8 mouse cellular contexts compared by ENCODE assay signal in genomic region chr11:62560463-62561016, GRCm38 (mm10). TPM values are rescaled to one million over a fixed set of nuclear protein-coding genes. Genes with fewer than 3 reads are reported as not detected.
DNase-seq lines count a peak whose midpoint lies in the region; ATAC-seq and TF ChIP-seq lines count a peak whose summit lies in the region.

No protein-coding gene starts in this region.

- H3K4me2 ChIP-seq in hindbrain, postnatal 0 days (ENCODE audit: low read depth, low read length): peak overlapping the region; percentile 54

- no peak for TF ChIP-seq CTCF in spleen, adult 2 months (IDR thresholded peaks at IDR 0.05; ENCODE audit: extremely low read depth, insufficient read depth, insufficient read length, insufficient replicate concordance)
- TF ChIP-seq CTCF in hindbrain, postnatal 0 days (IDR thresholded peaks at IDR 0.05; ENCODE audit: low read depth): no peak
- no peak for TF ChIP-seq CTCF in testis, adult 2 months (IDR thresholded peaks at IDR 0.05; ENCODE audit: control insufficient read depth, insufficient read depth, insufficient replicate concordance, low read depth, low read length)

- no peak overlapping the region for H3K27ac ChIP-seq in spleen, adult 2 months (ENCODE audit: insufficient read depth, low read length)
- no peak overlapping the region for H3K27ac ChIP-seq in hindbrain, postnatal 0 days
- no peak overlapping the region for H3K27ac ChIP-seq in testis, adult 2 months (ENCODE audit: control insufficient read depth, insufficient read depth, low read depth, low read length)

- H3K36me3 ChIP-seq in spleen, adult 2 months (ENCODE audit: control insufficient read depth, insufficient read depth, low read length): no peaks in the 10 kb centered on the region
- H3K36me3 ChIP-seq in hindbrain, postnatal 0 days (ENCODE audit: insufficient read depth, low read length): no peaks in the 10 kb centered on the region
- H3K36me3 ChIP-seq in testis, adult 2 months (ENCODE audit: control insufficient read depth, insufficient read depth, low read length): no peaks in the 10 kb centered on the region

- no peak for DNase-seq in spleen, adult 2 months (ENCODE audit: low read depth in 1 of 2, low spot score in 2 of 2)
- no peak for DNase-seq in spleen, postnatal 36 days (ENCODE audit: low spot score in 2 of 2)
- peak; percentile 20 for DNase-seq in hindbrain, postnatal 0 days (ENCODE audit: low spot score)
- no peak for DNase-seq in adrenal gland, postnatal 10 days
- no peak for DNase-seq in right cerebral cortex, postnatal 10 days (ENCODE audit: low spot score in 2 of 2)

- H3K4me3 ChIP-seq in spleen, adult 2 months (ENCODE audit: extremely low read depth, insufficient read depth, insufficient read length): peak overlapping the region; percentile 24; the same call in 1 of the 2 replicates
- H3K4me3 ChIP-seq in hindbrain, postnatal 0 days (ENCODE audit: low read length): peak overlapping the region; percentile 31
- H3K4me3 ChIP-seq in testis, adult 2 months (ENCODE audit: control insufficient read depth, low read depth, low read length): peak overlapping the region; percentile 57

- 0 out of 2 replicates have a peak overlapping the region, but pooled peaks have one; percentile 30 for H3K9ac ChIP-seq in hindbrain, postnatal 0 days (replicated peaks; ENCODE audit: low read length)

- no peaks in the 10 kb centered on the region for H3K4me1 ChIP-seq in spleen, adult 2 months (ENCODE audit: control insufficient read depth, insufficient read depth, insufficient read length)
- H3K4me1 ChIP-seq in hindbrain, postnatal 0 days (ENCODE audit: insufficient read depth, low read length): no peaks in the 10 kb centered on the region
- H3K4me1 ChIP-seq in testis, adult 2 months (ENCODE audit: control insufficient read depth, insufficient read depth, low read length): peaks cover 5% of the 10 kb centered on the region; the same call in 1 of the 2 replicates

- H3K9me3 ChIP-seq in hindbrain, postnatal 0 days (ENCODE audit: low read length): no peaks in the 10 kb centered on the region

- H3K27me3 ChIP-seq in spleen, adult 2 months (ENCODE audit: control insufficient read depth, insufficient read depth, low read length): no peaks in the 10 kb centered on the region
- no peaks in the 10 kb centered on the region for H3K27me3 ChIP-seq in hindbrain, postnatal 0 days (ENCODE audit: insufficient read depth, low read length)
- no peaks in the 10 kb centered on the region for H3K27me3 ChIP-seq in testis, adult 2 months (ENCODE audit: control insufficient read depth, insufficient read depth, low read length)

- no peak for TF ChIP-seq POLR2A in spleen, adult 2 months (IDR thresholded peaks at IDR 0.05; ENCODE audit: low read depth, low read length)
- TF ChIP-seq POLR2A in testis, adult 2 months (IDR thresholded peaks at IDR 0.05; ENCODE audit: control insufficient read depth, low read depth, low read length): no peak

- 50% methylated on average over 43 of the region's 43 CpGs for WGBS in spleen, adult 2 months
- WGBS in hindbrain, postnatal 0 days: 30% methylated on average over 43 of the region's 43 CpGs

- peak; percentile 32 for ATAC-seq in erythroblast, adult 5-6 weeks (replicated peaks; ENCODE audit: low FRiP score, poor library complexity, severe bottlenecking)
- ATAC-seq in hindbrain, postnatal 0 days: no peak
- ATAC-seq in megakaryocyte progenitor cell, adult 5-6 weeks (replicated peaks; ENCODE audit: poor library complexity): peak; percentile 49

RNA-seq across cellular contexts. Expression of gene Ubb, which starts 9.6 kb away (rescaled TPM):
- polyA plus RNA-seq in spleen, adult 2 months (2012; rRNA removed): 1,229 and 1,312 TPM in 2 replicates
- total RNA-seq in erythroblast, adult 5-6 weeks (2015; ENCODE audit: low replicate concordance): 1,189 and 1,264 TPM in 2 replicates
- 1,425 and 1,690 TPM in 2 replicates for total RNA-seq in erythroblast, adult 5-6 weeks (2017; ENCODE audit: low replicate concordance)
- total RNA-seq in hindbrain, postnatal 0 days (2014; rRNA removed): 1,525 and 1,633 TPM in 2 replicates
- 4,229 and 4,277 TPM in 2 replicates for polyA plus RNA-seq in hindbrain, postnatal 0 days (2015; fragmentation: Nextera tagmentation; extraction: Ambion mirVana)
- 1,569 and 1,579 TPM in 2 replicates for total RNA-seq in megakaryocyte progenitor cell, adult 5-6 weeks (2015)
- 1,004 and 1,153 TPM in 2 replicates for total RNA-seq in megakaryocyte progenitor cell, adult 5-6 weeks (2017)
- polyA plus RNA-seq in testis, adult 2 months (2012; rRNA removed): 5,144 and 5,757 TPM in 2 replicates
- total RNA-seq in adrenal gland, postnatal 10 days (2021): 1,000 to 10,000 TPM; 1,093 to 1,186 TPM

RNA-seq across cellular contexts. Expression of gene Trpv2, which starts 13.7 kb away (rescaled TPM):
- polyA plus RNA-seq in spleen, adult 2 months (2012; rRNA removed): 35.4 and 39.8 TPM in 2 replicates
- 2.3 and 4.2 TPM in 2 replicates for total RNA-seq in erythroblast, adult 5-6 weeks (2015; ENCODE audit: low replicate concordance)
- total RNA-seq in erythroblast, adult 5-6 weeks (2017; ENCODE audit: low replicate concordance): 6.8 and 7.7 TPM in 2 replicates
- 46.2 and 51.0 TPM in 2 replicates for total RNA-seq in hindbrain, postnatal 0 days (2014; rRNA removed)
- 24.4 and 24.9 TPM in 2 replicates for polyA plus RNA-seq in hindbrain, postnatal 0 days (2015; fragmentation: Nextera tagmentation; extraction: Ambion mirVana)
- 9.0 and 13.9 TPM in 2 replicates for total RNA-seq in megakaryocyte progenitor cell, adult 5-6 weeks (2015)
- 10.5 and 12.9 TPM in 2 replicates for total RNA-seq in megakaryocyte progenitor cell, adult 5-6 weeks (2017)
- 0.67 and 0.97 TPM in 2 replicates for polyA plus RNA-seq in testis, adult 2 months (2012; rRNA removed)
- 1 to 10 TPM; 5.0 to 5.6 TPM for total RNA-seq in adrenal gland, postnatal 10 days (2021)

RNA-seq across cellular contexts. Expression of gene Cenpv, which starts 21.5 kb away (rescaled TPM):
- polyA plus RNA-seq in spleen, adult 2 months (2012; rRNA removed): 8.5 and 9.4 TPM in 2 replicates
- 1.7 and 9.6 TPM in 2 replicates for total RNA-seq in erythroblast, adult 5-6 weeks (2015; ENCODE audit: low replicate concordance)
- total RNA-seq in erythroblast, adult 5-6 weeks (2017; ENCODE audit: low replicate concordance): 5.7 and 14.6 TPM in 2 replicates
- total RNA-seq in hindbrain, postnatal 0 days (2014; rRNA removed): 57.9 and 64.1 TPM in 2 replicates
- polyA plus RNA-seq in hindbrain, postnatal 0 days (2015; fragmentation: Nextera tagmentation; extraction: Ambion mirVana): 32.8 and 37.6 TPM in 2 replicates
- total RNA-seq in megakaryocyte progenitor cell, adult 5-6 weeks (2015): 44.5 and 46.9 TPM in 2 replicates
- total RNA-seq in megakaryocyte progenitor cell, adult 5-6 weeks (2017): 13.6 and 25.4 TPM in 2 replicates
- polyA plus RNA-seq in testis, adult 2 months (2012; rRNA removed): 874 and 878 TPM in 2 replicates
- 10 to 100 TPM; 40.0 to 48.8 TPM for total RNA-seq in adrenal gland, postnatal 10 days (2021)
